Mouse (Mus musculus): ENCODE data around the gene Plp1. TPM values are rescaled to one million over a fixed set of nuclear protein-coding genes. Genes with fewer than 3 reads are reported as not detected.

The Plp1 gene
- polyA plus RNA-seq (2015; fragmentation: Nextera tagmentation; extraction: Ambion mirVana): 0.30 and 0.46 TPM in 2 replicates

DNA sequence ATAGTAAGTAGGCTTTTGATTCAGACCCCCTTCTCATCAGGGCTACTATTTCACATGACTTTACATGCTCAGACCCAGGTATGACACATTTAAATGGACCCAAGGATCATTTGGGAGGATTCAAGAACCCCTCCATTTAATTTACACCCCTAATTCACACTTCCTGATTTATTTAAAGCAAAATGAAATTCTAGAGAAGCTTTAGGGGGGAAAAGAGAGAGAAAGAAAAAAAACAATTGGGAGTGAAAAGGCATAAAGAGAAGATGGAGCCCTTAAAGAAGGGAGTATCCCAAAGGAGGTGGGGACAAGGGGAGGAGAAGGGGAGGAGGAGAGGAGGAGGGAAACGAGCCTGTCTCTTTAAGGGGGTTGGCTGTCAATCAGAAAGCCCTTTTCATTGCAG, at the start of gene Plp1:
Gene Plp1, plus strand, starts transcription at position 301 of the 400 bp plus-strand sequence.
- Histone ChIP-seq H3K9ac (no peak within 1 kb of the TSS), H3K9me3 (replicated peaks) (no peaks in the 10 kb centered on the region), H3K36me3 (replicated peaks) (no peaks in the 10 kb centered on the region), H3K27ac (replicated peaks) (no peak within 1 kb of the TSS), H3K27me3 (no peaks in the 10 kb centered on the region), H3K4me2 (no peak within 1 kb of the TSS), H3K4me1 (replicated peaks) (no peaks in the 10 kb centered on the region), H3K4me3 (replicated peaks) (no peak within 1 kb of the TSS)
- WGBS (ENCODE audit: insufficient replicate concordance): 41% methylated on average over 1 of the region's 1 CpGs
- ATAC-seq (ENCODE audit: insufficient read depth): no peak

DNA sequence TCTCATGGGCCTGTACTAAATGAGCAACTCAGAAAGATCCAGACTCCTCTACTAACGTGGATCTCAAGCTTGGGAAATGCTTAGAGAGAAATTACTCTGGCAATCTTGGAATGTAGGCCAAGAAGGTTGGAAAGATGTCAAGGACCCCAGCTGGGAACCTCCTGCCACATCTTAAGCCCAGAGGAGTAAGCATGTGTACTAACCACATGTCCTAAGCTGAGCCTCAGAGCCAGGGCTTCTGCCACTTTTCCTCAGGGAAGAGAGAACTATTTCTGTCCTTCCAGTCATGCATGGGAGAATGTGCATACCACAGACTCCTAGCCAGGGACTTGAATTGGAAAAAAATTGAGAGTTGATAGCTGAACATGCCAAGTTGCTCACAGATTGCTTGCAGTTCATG, 49.4 kb upstream of the Plp1 start:
- 50% methylated on average over 1 of the region's 1 CpGs for WGBS (ENCODE audit: insufficient replicate concordance)
- Histone ChIP-seq H3K4me1 (replicated peaks) (no peaks in the 10 kb centered on the region), H3K27me3 (no peaks in the 10 kb centered on the region), H3K9me3 (replicated peaks) (no peaks in the 10 kb centered on the region), H3K9ac (no peak overlapping the region), H3K4me2 (no peak overlapping the region), H3K4me3 (replicated peaks) (no peak overlapping the region), H3K27ac (replicated peaks) (no peak overlapping the region), H3K36me3 (replicated peaks) (no peaks in the 10 kb centered on the region)
- ATAC-seq (ENCODE audit: insufficient read depth): no peak

DNA sequence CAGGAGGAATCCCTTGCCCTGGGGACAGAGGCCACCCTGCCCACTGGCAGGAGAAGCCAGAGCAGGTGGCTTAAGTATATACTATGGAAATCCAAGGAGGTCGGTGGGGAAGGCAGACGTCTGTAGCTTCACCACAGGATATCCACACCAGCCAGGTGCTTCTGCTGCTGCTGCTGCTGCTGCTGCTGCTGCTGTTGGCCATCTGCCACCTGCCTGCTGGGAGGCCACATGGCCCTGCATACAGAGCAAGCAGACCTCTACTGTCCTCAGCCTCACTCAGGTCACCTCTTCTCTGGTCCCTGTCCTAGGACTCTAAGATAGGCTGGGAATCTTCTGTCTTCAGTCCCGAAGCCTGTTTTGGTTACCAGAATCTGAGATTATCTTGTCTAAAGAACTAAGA, 44.4 kb upstream of the Plp1 start:
- no peaks in the 10 kb centered on the region for H3K27me3 ChIP-seq
- no peaks in the 10 kb centered on the region for H3K36me3 ChIP-seq (replicated peaks)
- no peak overlapping the region for H3K4me3 ChIP-seq (replicated peaks)
- no peak for ATAC-seq (ENCODE audit: insufficient read depth)
- no peak overlapping the region for H3K27ac ChIP-seq (replicated peaks)
- H3K9me3 ChIP-seq (replicated peaks): no peaks in the 10 kb centered on the region
- no peak overlapping the region for H3K4me2 ChIP-seq
- H3K9ac ChIP-seq: no peak overlapping the region
- no peaks in the 10 kb centered on the region for H3K4me1 ChIP-seq (replicated peaks)
- WGBS (ENCODE audit: insufficient replicate concordance): 55% methylated on average over 3 of the region's 3 CpGs

DNA sequence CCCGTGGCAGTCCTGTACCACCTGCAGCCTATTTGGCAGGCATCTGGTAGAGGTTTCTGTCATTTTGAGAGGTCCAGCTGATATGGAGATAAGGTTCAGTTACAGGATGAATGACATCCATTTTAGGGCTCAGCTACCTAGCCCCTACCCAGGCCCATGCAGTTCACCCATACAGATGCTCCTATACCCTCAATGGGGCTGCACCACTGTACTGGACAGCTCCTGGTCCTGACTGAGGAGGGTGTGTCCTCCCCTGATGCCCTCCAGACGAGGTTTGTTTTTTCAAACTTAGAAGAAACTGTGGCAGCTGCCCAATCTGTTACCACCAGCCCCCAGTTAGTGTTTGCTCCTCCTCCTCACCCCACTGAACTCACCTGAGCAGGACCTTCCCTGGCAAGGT, 43.2 kb upstream of the Plp1 start:
- WGBS (ENCODE audit: insufficient replicate concordance): 43% methylated on average over 2 of the region's 2 CpGs
- H3K9ac ChIP-seq: no peak overlapping the region
- H3K27ac ChIP-seq (replicated peaks): no peak overlapping the region
- H3K9me3 ChIP-seq (replicated peaks): no peaks in the 10 kb centered on the region
- H3K36me3 ChIP-seq (replicated peaks): no peaks in the 10 kb centered on the region
- H3K27me3 ChIP-seq: no peaks in the 10 kb centered on the region
- H3K4me3 ChIP-seq (replicated peaks): no peak overlapping the region
- H3K4me2 ChIP-seq: no peak overlapping the region
- no peak for ATAC-seq (ENCODE audit: insufficient read depth)
- H3K4me1 ChIP-seq (replicated peaks): no peaks in the 10 kb centered on the region

DNA sequence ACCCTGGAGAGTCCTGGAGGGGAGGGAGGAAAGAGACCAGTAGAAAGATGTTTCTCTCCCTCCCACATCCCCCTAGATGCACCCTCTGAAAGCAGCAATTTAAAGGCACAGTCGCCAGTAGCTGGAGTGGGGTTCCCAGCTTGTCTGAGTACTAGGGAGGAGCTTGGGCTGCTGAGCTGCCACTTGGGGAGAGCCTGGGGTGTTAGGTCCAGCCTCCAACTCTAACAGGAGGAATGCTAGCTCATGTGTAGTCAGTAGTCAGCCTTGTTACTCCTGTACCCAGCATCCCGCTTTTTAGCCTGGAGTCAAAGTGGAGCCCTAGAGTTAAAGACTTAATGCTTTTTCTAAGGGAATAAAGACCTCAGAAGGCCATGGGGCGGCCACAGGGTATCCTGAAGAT, 42.4 kb upstream of the Plp1 start, which contains the start of gene Glra4:
Gene Glra4, minus strand, starts transcription at position 101 of the 400 bp plus-strand sequence.
- no peak within 1 kb of the TSS for H3K9ac ChIP-seq
- no peaks in the 10 kb centered on the region for H3K4me1 ChIP-seq (replicated peaks)
- no peaks in the 10 kb centered on the region for H3K9me3 ChIP-seq (replicated peaks)
- WGBS (ENCODE audit: insufficient replicate concordance): 58% methylated on average over 3 of the region's 3 CpGs
- no peak within 1 kb of the TSS for H3K27ac ChIP-seq (replicated peaks)
- H3K27me3 ChIP-seq: no peaks in the 10 kb centered on the region
- no peaks in the 10 kb centered on the region for H3K36me3 ChIP-seq (replicated peaks)
- H3K4me3 ChIP-seq (replicated peaks): no peak within 1 kb of the TSS
- ATAC-seq (ENCODE audit: insufficient read depth): no peak
- no peak within 1 kb of the TSS for H3K4me2 ChIP-seq

DNA sequence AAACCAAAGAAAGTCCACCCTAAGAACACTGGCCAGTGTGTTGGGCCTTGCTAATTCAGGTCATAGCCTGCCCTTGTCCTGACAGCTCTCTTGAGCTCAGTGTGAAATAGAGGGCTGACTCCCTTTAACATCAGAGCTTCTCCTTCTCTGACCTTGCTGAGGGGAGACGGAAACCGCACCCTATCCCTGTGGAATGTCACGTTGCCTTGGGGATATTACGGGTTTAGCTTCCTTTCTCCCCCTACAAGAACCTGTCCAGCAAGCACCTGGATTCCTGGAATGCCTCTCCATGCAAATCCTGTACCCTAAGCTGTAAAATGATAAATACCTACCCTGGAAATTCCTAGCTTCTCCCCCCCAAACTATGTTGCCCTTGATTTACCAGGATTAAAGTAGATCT, 33.0 kb upstream of the Plp1 start:
- 68% methylated on average over 4 of the region's 4 CpGs for WGBS (ENCODE audit: insufficient replicate concordance)
- Histone ChIP-seq H3K9ac (no peak overlapping the region), H3K4me3 (replicated peaks) (no peak overlapping the region), H3K36me3 (replicated peaks) (no peaks in the 10 kb centered on the region), H3K4me2 (no peak overlapping the region), H3K4me1 (replicated peaks) (no peaks in the 10 kb centered on the region), H3K9me3 (replicated peaks) (no peaks in the 10 kb centered on the region), H3K27me3 (no peaks in the 10 kb centered on the region), H3K27ac (replicated peaks) (no peak overlapping the region)
- no peak for ATAC-seq (ENCODE audit: insufficient read depth)

DNA sequence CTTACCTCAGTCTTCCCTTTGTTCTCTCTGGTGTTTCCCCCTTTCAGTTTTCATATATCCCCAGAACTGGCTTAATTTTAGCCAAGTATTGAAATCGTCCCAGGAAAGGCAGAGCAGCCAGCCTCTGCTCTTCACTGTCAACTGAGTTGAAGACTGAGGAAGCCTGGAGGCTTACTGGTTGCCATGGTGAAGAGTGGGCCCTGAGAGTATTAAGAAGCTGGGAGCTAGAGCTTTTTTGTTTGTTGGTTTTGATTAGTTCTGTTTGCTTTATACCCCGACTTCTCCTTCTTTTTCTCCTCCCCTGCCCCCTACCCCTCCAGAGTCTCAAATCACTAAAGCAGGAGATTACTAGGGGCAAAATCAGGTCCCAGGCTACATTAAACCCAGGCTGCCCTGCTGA, 25.2 kb upstream of the Plp1 start:
- Histone ChIP-seq H3K4me2 (no peak overlapping the region), H3K4me1 (replicated peaks) (no peaks in the 10 kb centered on the region), H3K27me3 (no peaks in the 10 kb centered on the region), H3K36me3 (replicated peaks) (no peaks in the 10 kb centered on the region), H3K9ac (no peak overlapping the region), H3K4me3 (replicated peaks) (no peak overlapping the region), H3K9me3 (replicated peaks) (no peaks in the 10 kb centered on the region), H3K27ac (replicated peaks) (no peak overlapping the region)
- WGBS (ENCODE audit: insufficient replicate concordance): 38% methylated on average over 2 of the region's 2 CpGs
- ATAC-seq (ENCODE audit: insufficient read depth): no peak

DNA sequence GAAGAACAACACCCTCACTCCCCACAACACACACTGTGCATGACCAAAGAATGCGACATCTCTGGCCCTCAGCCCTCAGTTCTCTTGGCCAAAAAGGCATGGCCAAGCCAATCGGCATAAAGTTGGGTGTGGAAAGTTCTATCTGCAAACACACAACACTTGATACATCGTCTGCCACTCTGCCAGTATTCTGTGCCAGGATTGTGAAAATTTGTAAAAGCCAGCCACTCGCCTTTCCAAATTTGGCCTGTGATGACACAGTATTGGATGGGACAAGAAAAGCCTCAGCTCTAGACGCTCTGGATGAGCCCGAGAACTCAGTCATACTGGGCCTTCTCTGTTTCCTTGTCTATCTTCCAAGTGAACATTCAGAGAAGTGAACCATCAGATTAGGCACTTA, 2.7 kb upstream of the Plp1 start:
- no peak overlapping the region for H3K4me3 ChIP-seq (replicated peaks)
- H3K4me1 ChIP-seq (replicated peaks): no peaks in the 10 kb centered on the region
- H3K27me3 ChIP-seq: no peaks in the 10 kb centered on the region
- no peak overlapping the region for H3K9ac ChIP-seq
- H3K4me2 ChIP-seq: no peak overlapping the region
- 78% methylated on average over 6 of the region's 6 CpGs for WGBS (ENCODE audit: insufficient replicate concordance)
- ATAC-seq (ENCODE audit: insufficient read depth): no peak
- no peaks in the 10 kb centered on the region for H3K36me3 ChIP-seq (replicated peaks)
- H3K9me3 ChIP-seq (replicated peaks): no peaks in the 10 kb centered on the region
- no peak overlapping the region for H3K27ac ChIP-seq (replicated peaks)

DNA sequence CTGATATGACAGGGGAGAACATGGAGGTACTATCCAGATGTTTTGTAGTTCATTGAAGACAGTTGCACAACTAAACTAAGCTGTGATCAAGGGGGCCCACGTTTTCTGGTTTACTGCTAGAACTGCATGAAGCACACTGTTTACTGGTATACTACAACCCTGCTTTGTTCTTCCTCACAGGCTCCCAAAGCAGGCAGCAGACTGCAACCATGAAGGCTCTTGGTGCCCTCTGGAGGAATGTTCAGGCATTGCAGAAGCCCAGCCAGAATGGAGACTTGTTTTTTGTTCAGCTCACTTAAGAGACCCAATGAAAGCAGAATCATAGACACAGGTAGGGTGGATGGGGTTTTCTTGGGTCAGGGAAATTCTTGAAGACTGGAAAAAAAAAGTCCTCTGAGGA, 2.2 kb upstream of the Plp1 start:
- Histone ChIP-seq H3K36me3 (replicated peaks) (no peaks in the 10 kb centered on the region), H3K4me3 (replicated peaks) (no peak overlapping the region), H3K9me3 (replicated peaks) (no peaks in the 10 kb centered on the region), H3K9ac (no peak overlapping the region), H3K4me1 (replicated peaks) (no peaks in the 10 kb centered on the region), H3K4me2 (no peak overlapping the region), H3K27ac (replicated peaks) (no peak overlapping the region), H3K27me3 (no peaks in the 10 kb centered on the region)
- no peak for ATAC-seq (ENCODE audit: insufficient read depth)
- 8% methylated on average over 1 of the region's 1 CpGs for WGBS (ENCODE audit: insufficient replicate concordance)

DNA sequence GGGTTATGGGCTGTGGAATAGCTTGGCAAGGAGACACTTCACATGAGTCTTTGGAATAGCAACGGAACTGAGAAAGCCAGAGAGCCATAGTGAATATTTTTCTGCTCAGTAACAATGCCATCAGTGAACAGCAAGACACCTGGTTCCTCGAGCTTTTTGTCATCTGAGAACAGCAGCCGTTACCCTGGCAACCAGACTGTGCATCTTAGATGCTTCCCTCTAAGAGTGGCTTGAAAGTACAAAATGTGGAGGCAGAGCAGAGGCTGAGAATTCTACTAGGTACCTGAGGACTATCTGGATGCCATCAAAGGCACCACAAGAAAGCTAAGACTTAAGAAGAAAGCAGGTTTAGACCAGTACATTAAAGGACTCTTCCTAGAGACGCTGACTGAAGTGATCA, 2.5 kb downstream of the Plp1 start:
- 58% methylated on average over 4 of the region's 4 CpGs for WGBS (ENCODE audit: insufficient replicate concordance)
- Histone ChIP-seq H3K9me3 (replicated peaks) (no peaks in the 10 kb centered on the region), H3K4me2 (no peak overlapping the region), H3K4me1 (replicated peaks) (no peaks in the 10 kb centered on the region), H3K36me3 (replicated peaks) (no peaks in the 10 kb centered on the region), H3K27me3 (no peaks in the 10 kb centered on the region), H3K27ac (replicated peaks) (no peak overlapping the region), H3K9ac (no peak overlapping the region), H3K4me3 (replicated peaks) (no peak overlapping the region)
- no peak for ATAC-seq (ENCODE audit: insufficient read depth)

DNA sequence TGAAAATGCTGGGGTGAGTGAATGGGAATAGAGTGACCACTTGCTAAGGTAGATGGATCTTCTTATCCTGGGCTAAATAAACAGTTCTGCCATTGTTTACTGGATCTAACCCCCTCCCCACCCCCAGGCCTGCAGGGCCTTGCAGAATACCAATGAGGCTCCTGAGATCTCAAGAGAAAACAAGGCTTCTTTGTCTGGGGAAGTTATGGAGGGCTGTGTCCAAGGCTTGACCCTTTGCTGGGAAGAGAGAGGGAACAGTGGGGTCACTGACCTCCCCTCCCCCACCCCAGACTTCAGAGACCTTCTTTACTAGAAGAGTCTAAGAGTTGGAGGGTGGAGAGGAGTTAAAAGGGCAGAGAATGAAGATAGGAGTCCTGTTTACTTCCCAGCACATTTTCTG, 6.1 kb downstream of the Plp1 start:
- Histone ChIP-seq H3K4me3 (replicated peaks) (no peak overlapping the region), H3K4me2 (no peak overlapping the region), H3K9ac (no peak overlapping the region), H3K4me1 (replicated peaks) (no peaks in the 10 kb centered on the region), H3K27ac (replicated peaks) (no peak overlapping the region), H3K9me3 (replicated peaks) (no peaks in the 10 kb centered on the region), H3K27me3 (no peaks in the 10 kb centered on the region), H3K36me3 (replicated peaks) (no peaks in the 10 kb centered on the region)
- ATAC-seq (ENCODE audit: insufficient read depth): no peak

DNA sequence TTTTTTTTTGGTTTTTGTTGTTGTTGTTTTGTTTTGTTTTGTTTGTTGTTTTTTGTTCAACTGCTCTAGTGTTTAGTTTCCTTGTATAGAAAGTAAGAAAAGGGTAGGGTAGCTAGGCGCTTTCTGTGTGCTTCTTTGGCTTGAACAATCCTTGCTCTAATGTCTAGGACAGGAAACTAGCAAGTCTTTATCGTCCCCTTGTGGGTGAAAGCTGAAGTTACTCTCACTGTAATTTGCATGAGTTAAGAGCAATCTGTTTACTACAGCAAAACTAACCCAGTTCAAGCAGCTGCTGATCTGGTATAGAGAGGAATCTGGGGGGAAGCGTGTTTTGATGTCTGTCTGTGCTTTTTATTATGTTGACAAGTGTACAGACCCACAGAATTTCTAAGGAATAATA, 27.8 kb downstream of the Plp1 start:
- Histone ChIP-seq H3K4me2 (no peak overlapping the region), H3K36me3 (replicated peaks) (no peaks in the 10 kb centered on the region), H3K4me1 (replicated peaks) (no peaks in the 10 kb centered on the region), H3K27me3 (no peaks in the 10 kb centered on the region), H3K9me3 (replicated peaks) (no peaks in the 10 kb centered on the region), H3K27ac (replicated peaks) (no peak overlapping the region), H3K9ac (no peak overlapping the region), H3K4me3 (replicated peaks) (no peak overlapping the region)
- no peak for ATAC-seq (ENCODE audit: insufficient read depth)
- 20% methylated on average over 3 of the region's 3 CpGs for WGBS (ENCODE audit: insufficient replicate concordance)

Data from liver, embryonic 15.5 days (tissue).